Mouse (Mus musculus) liver, embryonic 14.5 days (tissue): ENCODE measurements around the gene Tom1l1.

ENCODE experiments used
- CTCF ChIP-seq: IDR thresholded peaks from 2 replicates; pipeline ENCODE4 v1.5.1; 2016; ENCODE audit warnings: antibody characterized with exemption, low read depth, control low read depth
- EP300 ChIP-seq: IDR thresholded peaks from 2 replicates; pipeline ENCODE4 v1.6.1; 2016; ENCODE audit warnings: antibody characterized with exemption, low read depth

GRCm38 (mm10) chr11:90695811-90696210, 7.6 kb upstream of the Tom1l1 start:
- TF ChIP-seq CTCF = no peak
- no peak for TF ChIP-seq EP300
